Mouse (Mus musculus): ENCODE data around the gene Maml2.

The Maml2 gene

DNA sequence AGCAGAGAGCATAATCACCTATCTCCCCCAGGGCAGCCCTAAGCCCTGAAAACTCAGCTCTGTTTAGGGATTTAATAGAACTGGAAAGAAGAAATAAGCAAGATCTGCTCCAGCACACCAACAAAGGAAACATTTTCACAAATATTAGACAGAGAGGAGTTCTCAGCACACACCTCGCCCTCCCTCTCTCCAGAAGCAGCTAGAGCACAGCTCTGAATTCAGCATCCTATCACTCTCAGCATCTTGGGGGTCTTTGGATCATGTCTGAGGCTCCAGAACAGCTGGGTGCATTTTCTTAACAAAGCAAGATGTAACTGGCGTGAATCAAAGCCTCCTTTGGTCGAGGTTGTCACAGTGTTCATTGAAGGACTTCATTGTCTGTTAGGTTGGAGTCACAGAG, 12.5 kb downstream of the Maml2 start:
- DNase-seq (ENCODE audit: low spot score) = no peak

- DNase-seq (ENCODE audit: low spot score) = no peak
Observed at GRCm38 (mm10) chr9:13311094-13311493, 13.3 kb downstream of the Maml2 start.

GRCm38 (mm10) chr9:13313923-13314322, 16.2 kb downstream of the Maml2 start:
- no peak for DNase-seq (ENCODE audit: low spot score)

DNA sequence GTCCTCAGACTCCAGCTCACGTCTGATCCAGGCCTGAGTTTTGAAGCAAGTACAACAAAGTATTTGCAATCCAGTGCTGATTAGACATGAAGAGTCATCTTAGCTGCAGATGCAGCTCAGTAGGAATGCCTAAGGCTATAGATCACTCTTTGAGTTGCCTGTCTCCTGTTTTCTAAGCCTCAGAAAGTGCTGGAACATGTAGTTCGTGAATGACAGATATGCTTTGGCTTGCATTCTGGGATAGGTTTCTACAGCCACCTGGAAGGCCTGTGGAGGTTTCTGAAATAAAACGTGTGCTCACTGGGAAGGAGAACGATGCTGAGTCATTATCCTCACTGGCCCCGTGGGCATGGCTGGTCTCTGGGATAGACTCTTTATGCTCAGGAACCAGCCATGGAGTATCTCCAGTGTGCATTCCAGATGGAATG, 16.8 kb downstream of the Maml2 start:
- no peak for DNase-seq (ENCODE audit: low spot score)

DNA sequence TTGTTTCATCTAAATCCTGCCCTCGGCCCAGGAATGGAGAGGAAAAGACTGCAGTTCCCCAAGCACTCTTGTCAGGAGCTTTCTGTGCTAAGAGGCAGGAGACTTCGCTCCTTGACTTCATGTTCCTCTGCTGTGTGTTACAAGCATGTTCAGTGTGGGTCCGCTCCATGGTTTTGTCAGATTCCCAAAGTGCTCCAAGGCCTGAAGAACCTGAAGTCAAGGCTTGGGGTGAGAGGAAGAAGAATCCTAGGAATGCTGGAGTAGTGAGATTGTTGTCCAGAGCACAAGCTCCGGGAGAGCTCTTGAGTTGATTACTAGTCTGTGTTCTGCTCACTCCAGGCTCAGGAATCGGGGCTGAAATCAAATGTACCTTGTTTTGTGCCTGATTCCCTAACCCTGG, 17.6 kb downstream of the Maml2 start:
- no peak for DNase-seq (ENCODE audit: low spot score)

- no peak for DNase-seq (ENCODE audit: low spot score)
Observed at GRCm38 (mm10) chr9:13319566-13319965, 21.8 kb downstream of the Maml2 start.

DNA sequence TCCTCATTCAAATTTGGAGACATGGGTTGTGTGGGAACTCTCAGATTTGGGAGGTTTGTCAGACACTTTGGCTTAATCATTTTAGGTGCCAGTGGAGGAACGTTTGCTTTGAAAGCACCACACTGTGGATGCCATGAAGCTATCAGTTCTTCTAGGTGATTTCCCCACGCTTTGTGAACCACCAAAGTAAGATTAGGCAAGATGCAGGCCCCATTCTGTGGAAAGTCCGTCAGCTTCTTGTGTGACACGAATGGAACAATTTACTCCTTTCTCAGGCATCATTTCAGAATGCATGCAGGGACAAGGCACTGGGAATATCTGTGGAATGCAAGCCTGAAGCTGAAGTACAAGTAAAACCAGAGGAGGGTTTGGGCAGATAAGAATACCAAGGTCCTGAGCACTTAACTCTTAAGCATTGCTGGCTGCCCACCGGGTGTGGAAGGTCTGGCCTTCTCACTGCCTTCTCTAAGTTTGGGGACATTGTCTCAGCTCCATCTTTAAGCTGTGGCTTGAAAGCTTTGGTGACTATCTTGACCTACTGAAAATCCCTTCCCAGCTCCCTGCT, 23.1 kb downstream of the Maml2 start:
- no peak for DNase-seq (ENCODE audit: low spot score)

DNA sequence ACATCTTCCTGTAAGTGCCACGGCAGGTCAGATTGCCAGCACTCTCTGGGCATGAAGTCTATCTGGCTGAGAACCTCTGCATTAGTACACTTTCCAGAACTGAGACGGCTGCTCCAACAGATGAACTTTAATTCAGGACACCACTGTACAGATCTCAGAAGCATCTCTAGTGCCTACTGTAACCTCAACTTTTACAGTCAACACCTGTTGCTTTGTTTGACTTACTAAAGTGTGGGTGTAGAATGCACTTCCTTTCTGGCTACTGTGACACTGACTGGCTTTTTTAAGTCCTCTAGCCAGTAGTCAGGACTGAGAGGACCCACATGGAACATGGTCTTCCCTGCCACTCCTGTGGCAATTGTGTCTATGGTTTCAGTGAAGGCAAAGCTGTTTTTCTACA, 25.3 kb downstream of the Maml2 start:
- no peak for DNase-seq (ENCODE audit: low spot score)

DNA sequence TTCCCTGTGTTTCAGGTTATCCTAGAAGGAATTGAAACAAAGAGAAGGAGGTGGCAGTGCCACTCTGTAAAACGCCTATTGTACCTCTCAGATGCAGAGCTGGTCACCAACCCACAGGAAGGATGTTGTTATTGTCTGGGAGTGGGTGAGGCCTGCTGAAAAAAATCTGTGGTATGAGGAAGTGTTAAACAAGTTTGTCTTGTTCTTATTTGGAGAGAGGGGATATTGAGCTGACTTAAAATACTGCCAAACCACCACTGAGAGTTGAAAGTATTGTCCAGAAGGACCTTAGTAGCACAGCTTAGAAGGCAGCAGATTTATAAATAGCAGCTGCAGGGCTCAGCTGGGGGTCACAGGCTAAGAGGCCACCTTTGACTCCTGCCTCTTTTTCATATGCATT, 25.9 kb downstream of the Maml2 start:
- no peak for DNase-seq (ENCODE audit: low spot score)

DNA sequence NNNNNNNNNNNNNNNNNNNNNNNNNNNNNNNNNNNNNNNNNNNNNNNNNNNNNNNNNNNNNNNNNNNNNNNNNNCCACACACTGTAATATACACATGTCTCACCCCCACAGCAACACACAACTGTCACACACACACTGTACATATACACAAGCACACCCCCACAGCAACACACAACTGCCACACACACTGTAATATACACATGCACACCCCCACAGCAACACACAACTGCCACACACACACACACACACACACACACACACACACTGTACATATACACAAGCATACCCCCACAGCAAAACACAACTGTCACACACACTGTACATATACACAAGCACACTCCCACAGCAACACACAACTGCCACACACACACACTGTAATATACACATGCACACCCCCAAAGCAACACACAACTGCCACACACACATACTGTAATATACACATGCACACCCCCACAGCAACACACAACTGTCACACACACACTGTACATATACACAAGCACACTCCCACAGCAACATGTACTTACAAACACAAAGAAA, 116.5 kb downstream of the Maml2 start:
- DNase-seq (ENCODE audit: low spot score) = no peak

DNA sequence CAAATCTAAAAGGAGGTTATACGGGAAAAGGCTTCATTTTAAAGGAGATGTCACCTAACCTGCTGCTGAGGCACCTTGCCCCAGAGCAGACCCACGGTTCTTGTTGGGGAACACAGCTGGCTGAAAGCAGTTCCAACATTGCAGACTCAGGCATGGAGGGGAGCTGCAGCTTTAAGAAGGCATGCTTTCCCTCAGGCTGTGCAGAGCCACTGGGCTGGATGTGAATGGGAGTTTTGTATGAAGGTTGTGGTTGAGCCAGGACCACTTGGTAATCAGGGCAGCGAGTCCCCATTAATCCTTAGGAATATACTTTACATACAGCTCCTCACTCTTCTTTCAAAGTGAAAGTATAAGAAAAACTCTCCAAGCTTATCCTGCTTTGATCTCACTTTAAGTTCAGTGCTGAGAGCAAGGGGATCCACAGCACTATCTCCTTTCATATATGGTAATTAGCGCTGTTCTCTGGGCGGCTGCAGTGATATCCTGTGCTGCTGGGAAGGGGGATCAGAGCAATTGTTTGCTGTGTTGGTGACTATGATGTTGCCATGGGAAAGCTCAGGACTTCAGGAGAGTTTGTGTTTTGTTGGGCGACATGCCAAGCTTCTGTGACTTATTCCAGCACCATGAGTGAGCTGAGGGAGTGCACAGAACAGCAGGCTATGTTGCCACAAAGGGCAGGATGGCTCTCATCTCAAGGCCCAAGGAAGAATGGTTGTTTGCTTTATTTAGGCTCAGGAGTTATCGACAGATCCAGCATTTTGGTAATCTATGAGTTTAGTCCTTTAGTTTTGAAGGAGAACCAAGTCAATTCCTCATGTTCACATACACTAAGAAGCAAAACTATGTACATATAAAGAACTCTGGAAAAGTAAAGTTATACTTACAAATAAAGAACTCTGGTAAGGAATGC, 127.5 kb downstream of the Maml2 start:
- peak; percentile 77 for DNase-seq (ENCODE audit: low spot score)

- DNase-seq (ENCODE audit: low spot score) = peak; percentile 29
Observed at GRCm38 (mm10) chr9:13429477-13430125, 131.8 kb downstream of the Maml2 start.

GRCm38 (mm10) chr9:13430302-13430701, 132.5 kb downstream of the Maml2 start:
- no peak for DNase-seq (ENCODE audit: low spot score)

DNA sequence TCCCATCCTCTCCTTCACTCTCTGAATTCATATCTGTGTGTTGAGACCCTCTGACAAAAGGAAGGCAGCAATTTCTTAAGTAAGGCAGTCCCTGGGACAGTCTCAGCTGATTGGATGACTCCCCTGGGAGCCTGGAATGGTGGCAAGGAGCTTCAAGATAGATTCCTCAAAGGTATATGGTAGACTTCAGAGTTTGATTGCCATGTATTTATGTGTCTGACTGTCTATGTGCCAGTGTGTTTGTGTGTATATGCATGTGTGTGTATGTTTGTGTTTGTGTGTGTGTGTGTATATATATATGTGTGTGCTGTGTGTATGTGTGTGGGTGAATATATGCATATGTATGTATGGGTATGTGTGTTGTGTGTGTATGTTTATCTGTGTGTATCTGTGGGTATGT, 133.0 kb downstream of the Maml2 start:
- no peak for DNase-seq (ENCODE audit: low spot score)

DNA sequence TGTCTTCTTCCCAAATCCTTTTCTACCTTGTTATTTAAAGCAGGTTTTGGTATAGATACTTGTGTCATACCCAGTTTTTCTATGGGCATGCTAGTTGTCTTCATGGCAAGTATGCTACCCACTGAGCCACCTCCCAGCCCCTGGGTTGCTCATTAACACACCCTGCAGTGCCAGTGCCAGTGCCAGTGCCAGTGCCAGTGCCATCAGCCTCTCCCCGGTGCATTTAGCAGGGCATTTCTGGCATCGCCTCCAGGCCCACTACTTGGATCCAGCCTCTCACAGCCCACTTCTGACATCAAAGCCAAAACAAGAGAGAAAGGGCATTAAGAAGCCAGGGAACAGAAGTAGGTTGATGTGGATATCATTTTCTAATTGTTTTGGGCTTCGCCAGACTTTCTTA, 133.9 kb downstream of the Maml2 start:
- no peak for DNase-seq (ENCODE audit: low spot score)

GRCm38 (mm10) chr9:13433501-13434090, 135.8 kb downstream of the Maml2 start:
- no peak for DNase-seq (ENCODE audit: low spot score)

GRCm38 (mm10) chr9:13440911-13441310, 143.2 kb downstream of the Maml2 start:
- no peak for DNase-seq (ENCODE audit: low spot score)

GRCm38 (mm10) chr9:13442012-13442735, 144.4 kb downstream of the Maml2 start:
- no peak for DNase-seq (ENCODE audit: low spot score)

DNA sequence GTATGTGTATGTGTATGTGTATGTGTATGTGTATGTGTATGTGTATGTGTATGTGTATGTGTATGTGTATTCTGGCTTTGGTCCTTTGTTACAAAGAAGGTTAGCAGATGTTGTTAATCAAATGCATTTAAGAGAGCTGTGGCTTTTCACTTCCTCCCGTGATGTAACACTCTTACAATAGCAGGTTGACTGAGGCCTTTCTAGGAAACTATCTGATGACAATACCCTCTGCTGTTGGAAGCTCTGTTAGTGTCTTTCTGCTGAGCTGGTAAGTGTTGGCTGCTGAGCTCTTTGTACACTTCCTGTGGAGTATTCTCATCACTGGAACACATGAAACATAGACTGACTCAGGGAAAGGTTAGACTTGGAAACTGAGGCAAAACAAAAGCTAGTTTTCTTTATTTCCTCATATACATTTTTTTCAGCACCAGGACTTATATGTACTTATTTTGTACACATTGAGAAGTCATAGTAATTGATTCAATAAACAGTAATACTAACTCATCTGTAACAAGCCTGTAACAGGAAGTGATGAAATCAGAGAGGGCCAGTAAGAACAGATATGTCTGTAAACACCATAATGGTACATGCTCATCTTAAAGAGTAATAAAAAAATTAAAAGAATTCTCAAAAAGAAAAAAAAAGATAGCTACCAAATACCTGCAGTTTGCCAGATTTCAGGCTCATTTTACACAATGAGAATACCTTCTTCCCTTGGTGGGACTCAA, 145.9 kb downstream of the Maml2 start:
- no peak for DNase-seq (ENCODE audit: low spot score)

DNA sequence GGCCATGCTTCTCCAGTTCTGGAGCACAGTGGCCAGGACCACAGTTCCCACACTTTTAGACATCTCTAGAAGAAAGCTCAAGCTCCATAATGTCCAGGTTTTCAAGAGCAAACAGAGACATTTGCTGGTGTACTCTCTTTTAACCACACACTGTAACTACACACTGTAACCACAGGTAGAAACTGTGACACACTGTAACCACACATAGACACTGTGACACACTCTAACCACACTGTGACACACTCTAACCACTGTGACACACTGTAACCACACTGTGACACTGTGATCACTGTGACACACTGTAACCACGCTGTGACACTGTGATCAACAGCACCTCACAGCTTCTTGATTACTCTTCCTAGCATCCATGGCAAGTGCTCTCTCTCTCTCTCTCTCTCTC, 148.5 kb downstream of the Maml2 start:
- no peak for DNase-seq (ENCODE audit: low spot score)

GRCm38 (mm10) chr9:13446703-13447285, 149.0 kb downstream of the Maml2 start, which contains the start of gene Gm17571:
Gene Gm17571, minus strand, starts transcription at chr9:13446753.
- no peak for DNase-seq (ENCODE audit: low spot score)

All from embryo, embryonic 10.5 days (tissue).